Mouse (Mus musculus): ENCODE data around the gene Polr2j. TPM values are rescaled to one million over a fixed set of nuclear protein-coding genes. Genes with fewer than 3 reads are reported as not detected.
"Not testable (repeated sequence)": the region's sequence is repeated elsewhere in the genome, so short reads cannot be mapped to it uniquely, and the experiment has no call there.

Polr2j gene
- total RNA-seq, 2 experiments from 2014 or later: 81.3 to 86.7 TPM

- peak; percentile 51 to 65 for DNase-seq (ENCODE audit: low spot score in 2 of 2)
These were observed 14.2 kb upstream of the Polr2j start for GRCm38 (mm10) chr5:136102099-136102820.

- DNase-seq (ENCODE audit: low spot score in 2 of 2): no peak
These were observed 11.9 kb upstream of the Polr2j start for GRCm38 (mm10) chr5:136104511-136104910.

GRCm38 (mm10) chr5:136108486-136108885 lies 7.9 kb upstream of the Polr2j start:
- no peak for DNase-seq (ENCODE audit: low spot score in 2 of 2)

GRCm38 (mm10) chr5:136109042-136109441 lies 7.4 kb upstream of the Polr2j start:
- no peak for DNase-seq (ENCODE audit: low spot score in 2 of 2)

- not testable (repeated sequence) for DNase-seq (ENCODE audit: low spot score in 2 of 2)
These were observed 2.9 kb upstream of the Polr2j start for GRCm38 (mm10) chr5:136113546-136113945.

- no peak for DNase-seq (ENCODE audit: low spot score in 2 of 2)
These were observed 317 bp downstream of the Polr2j start for GRCm38 (mm10) chr5:136116784-136117112.

- no peak for DNase-seq (ENCODE audit: low spot score in 2 of 2)
These were observed 5.7 kb downstream of the Polr2j start for GRCm38 (mm10) chr5:136122165-136122564.

GRCm38 (mm10) chr5:136135571-136136291 lies 19.3 kb downstream of the Polr2j start, which contains the start of the genes Lrwd1 and Alkbh4:
Lrwd1 (minus strand) TSS chr5:136136074.
Alkbh4 (plus strand) TSS chr5:136136146.
- peak; percentile 93 to 98 for DNase-seq (ENCODE audit: low spot score in 2 of 2)

- no peak for DNase-seq (ENCODE audit: low spot score in 2 of 2)
These were observed 20.0 kb downstream of the Polr2j start for GRCm38 (mm10) chr5:136136292-136136990.

- no peak for DNase-seq (ENCODE audit: low spot score in 2 of 2)
These were observed 21.3 kb downstream of the Polr2j start for GRCm38 (mm10) chr5:136137658-136138274.

- no peak for DNase-seq (ENCODE audit: low spot score in 2 of 2)
These were observed 23.0 kb downstream of the Polr2j start for GRCm38 (mm10) chr5:136139393-136139792.

GRCm38 (mm10) chr5:136140057-136140482 lies 23.6 kb downstream of the Polr2j start:
- no peak for DNase-seq (ENCODE audit: low spot score in 2 of 2)

GRCm38 (mm10) chr5:136142746-136143145 lies 26.3 kb downstream of the Polr2j start:
- no peak for DNase-seq (ENCODE audit: low spot score in 2 of 2)

- no peak for DNase-seq (ENCODE audit: low spot score in 2 of 2)
These were observed 26.8 kb downstream of the Polr2j start for GRCm38 (mm10) chr5:136143161-136143755.

- DNase-seq (ENCODE audit: low spot score in 2 of 2): no peak
These were observed 28.4 kb downstream of the Polr2j start for GRCm38 (mm10) chr5:136144606-136145430.

- DNase-seq (ENCODE audit: low spot score in 2 of 2): no peak
These were observed 30.5 kb downstream of the Polr2j start for GRCm38 (mm10) chr5:136146936-136147335.

GRCm38 (mm10) chr5:136147704-136148103 lies 31.3 kb downstream of the Polr2j start:
- no peak for DNase-seq (ENCODE audit: low spot score in 2 of 2)

GRCm38 (mm10) chr5:136149134-136149576 lies 32.7 kb downstream of the Polr2j start:
- not testable (repeated sequence) for DNase-seq (ENCODE audit: low spot score in 2 of 2)

- DNase-seq (ENCODE audit: low spot score in 2 of 2): peak in 1 of 2 experiments; percentile 51
These were observed 35.9 kb downstream of the Polr2j start for GRCm38 (mm10) chr5:136152365-136152764.

GRCm38 (mm10) chr5:136155399-136155798 lies 39.0 kb downstream of the Polr2j start:
- DNase-seq (ENCODE audit: low spot score in 2 of 2): no peak
